Mouse (Mus musculus): ENCODE measurements around the gene Tbc1d2.

Gene Tbc1d2

DNA sequence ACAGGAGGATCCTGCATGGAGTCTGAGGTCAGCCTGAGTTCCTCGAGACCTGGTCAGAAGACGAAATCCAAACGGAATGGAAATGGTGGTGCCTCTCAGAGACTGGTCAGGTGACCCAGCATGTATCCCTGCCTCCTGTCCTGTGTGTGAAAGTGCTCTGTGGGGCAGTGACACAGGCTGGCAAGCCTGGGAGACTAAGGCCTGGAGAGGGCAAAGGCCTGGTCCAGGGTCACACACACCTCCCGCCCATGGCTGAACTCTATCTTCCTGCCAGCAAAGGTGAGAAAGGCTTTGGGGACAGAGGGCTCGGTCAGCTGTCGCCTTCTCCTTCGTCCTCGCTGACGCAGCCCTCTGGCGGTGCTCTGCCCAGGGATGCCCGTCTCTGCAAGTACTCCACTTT, 44.6 kb downstream of the Tbc1d2 start:
- in situ Hi-C loops (cut with MboI; ENCODE audit: low sequenced_read_pairs), result loop anchor here (10.0 kb wide), 1 partner anchor 49 kb away; the partner anchor contains the start of gene Tbc1d2

DNA sequence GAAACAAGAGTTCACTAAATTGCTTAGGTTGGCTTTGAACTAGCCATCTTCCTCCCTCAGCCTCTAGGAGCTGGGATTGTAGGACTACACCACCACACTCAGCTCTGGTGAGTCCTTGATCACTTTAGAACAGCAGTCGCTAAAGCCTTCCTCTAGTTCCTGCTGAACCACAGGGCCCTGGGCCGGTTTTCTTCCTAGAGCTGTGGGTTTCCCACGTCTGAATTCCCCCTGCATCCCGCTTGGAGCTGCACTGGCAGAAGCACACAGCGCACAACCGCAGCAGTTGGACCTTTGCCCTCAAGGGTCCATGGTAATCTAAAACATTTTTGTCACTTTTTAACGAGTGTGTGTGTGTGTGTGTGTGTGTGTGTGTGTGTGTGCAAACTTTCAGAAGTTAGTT, 47.3 kb downstream of the Tbc1d2 start:
- in situ Hi-C loops (cut with MboI; ENCODE audit: low sequenced_read_pairs), result loop anchor here (10.0 kb wide), 1 partner anchor 52 kb away; the partner anchor contains the start of gene Tbc1d2

- in situ Hi-C loops (cut with MboI; ENCODE audit: low sequenced_read_pairs), result loop anchor here (10.0 kb wide), 1 partner anchor 53 kb away; the partner anchor contains the start of gene Tbc1d2
Measured at GRCm38 (mm10) chr4:46601844-46602423, 48.1 kb downstream of the Tbc1d2 start, which contains the start of gene Coro2a. Coro2a (minus strand) TSS chr4:46602202.

GRCm38 (mm10) chr4:46601258-46601843, 48.7 kb downstream of the Tbc1d2 start:
- in situ Hi-C loops (cut with MboI; ENCODE audit: low sequenced_read_pairs), result loop anchor here (10.0 kb wide), 1 partner anchor 53 kb away; the partner anchor contains the start of gene Tbc1d2

- in situ Hi-C loops (cut with MboI; ENCODE audit: low sequenced_read_pairs), result loop anchor here (10.0 kb wide), 1 partner anchor 54 kb away; the partner anchor contains the start of gene Tbc1d2
Measured at GRCm38 (mm10) chr4:46600473-46601257, 49.3 kb downstream of the Tbc1d2 start.

DNA sequence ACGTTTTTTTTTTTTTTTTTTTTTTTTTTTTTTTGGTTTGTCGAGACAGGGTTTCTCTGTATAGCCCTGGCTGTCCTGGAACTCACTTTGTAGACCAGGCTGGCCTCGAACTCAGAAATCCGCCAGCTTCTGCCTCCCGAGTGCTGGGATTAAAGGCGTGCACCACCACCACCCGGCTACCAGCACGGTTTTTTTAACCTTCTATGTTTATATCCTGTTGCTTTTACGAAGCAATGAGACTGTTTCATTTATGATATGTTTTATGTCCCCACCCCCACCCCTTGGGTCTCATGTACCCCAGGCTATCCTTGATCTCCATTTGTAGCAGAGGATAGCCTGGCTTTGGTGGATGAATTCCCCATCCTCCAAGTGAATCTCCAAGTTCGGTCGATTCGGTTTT, 50.4 kb downstream of the Tbc1d2 start:
- in situ Hi-C loops (cut with MboI; ENCODE audit: low sequenced_read_pairs), result loop anchor here (10.0 kb wide), 1 partner anchor 55 kb away; the partner anchor contains the start of gene Tbc1d2

DNA sequence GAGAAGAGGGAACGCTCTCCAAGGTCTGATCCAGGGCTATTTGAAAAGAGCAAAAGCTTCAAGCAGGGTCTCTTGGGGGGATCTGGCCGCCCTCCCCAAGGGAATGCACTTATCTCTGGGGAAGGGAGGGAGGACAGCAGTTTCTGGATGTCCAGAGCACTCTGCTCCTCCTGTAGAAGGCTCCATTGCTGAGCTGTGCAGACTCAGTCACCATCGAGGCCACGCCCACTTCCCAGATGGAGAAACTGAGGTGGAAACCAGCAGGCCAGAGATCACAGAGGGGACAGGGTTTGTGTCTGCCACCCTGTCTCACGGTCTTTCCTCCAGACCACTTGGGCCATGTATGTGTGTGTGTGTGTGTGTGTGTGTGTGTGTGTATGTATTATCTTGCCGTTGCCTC, 51.0 kb downstream of the Tbc1d2 start:
- in situ Hi-C loops (cut with MboI; ENCODE audit: low sequenced_read_pairs), result no loop called here

- in situ Hi-C loops (cut with MboI; ENCODE audit: low sequenced_read_pairs), result no loop called here
Measured at GRCm38 (mm10) chr4:46598111-46598510, 51.9 kb downstream of the Tbc1d2 start.

DNA sequence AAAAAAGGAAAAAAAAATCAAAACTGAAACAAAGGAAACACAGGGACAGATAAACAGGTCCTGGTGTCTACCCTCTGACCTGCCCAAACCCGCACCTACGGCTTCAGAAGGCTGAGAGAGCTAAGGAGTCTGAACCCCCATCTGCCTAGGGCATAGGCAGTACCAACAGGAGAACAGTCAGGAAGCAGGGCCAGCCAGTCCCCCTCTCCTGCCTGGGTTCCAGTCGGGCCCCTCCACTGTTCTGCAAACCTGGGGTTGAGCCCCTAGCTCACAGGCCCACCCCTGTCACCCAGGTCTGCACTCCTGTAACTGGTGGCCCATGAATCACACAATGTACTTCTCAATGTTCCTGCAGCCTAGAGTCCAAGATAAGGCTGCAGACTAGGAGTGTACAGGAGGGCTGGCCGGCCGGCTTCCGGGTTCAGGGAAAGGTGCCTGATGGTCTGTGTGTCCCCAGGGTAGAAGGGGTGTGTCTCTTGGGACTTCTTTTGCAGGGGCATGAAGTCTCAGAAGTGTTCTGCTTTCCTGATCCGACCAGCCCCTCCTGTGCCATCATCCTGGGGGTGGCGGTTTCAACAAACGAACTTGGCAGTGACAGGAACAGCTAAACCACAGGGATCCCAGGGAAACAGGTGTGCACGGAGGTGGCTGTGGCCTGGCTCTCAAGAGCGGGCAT, 52.6 kb downstream of the Tbc1d2 start:
- in situ Hi-C loops (cut with MboI; ENCODE audit: low sequenced_read_pairs), result no loop called here

DNA sequence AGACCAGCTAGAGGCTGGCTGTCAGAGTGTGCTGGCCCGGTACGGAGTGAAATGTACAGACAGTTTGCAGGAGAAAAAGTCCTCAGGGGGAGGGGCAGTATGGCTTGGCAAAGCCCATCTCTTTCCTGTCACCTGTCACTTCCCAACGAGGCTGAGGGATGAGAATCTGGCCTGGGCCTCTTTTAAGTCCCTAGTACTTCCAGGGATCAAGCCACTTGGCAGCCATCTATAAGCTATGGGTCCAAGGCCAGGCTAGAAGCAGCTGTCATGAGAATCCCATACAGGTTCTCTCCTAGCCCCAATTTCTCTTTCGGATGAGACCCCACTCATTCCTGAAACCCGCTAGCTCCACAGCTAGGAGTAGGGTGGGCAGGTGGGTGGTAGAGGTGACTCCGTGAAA, 53.6 kb downstream of the Tbc1d2 start:
- in situ Hi-C loops (cut with MboI; ENCODE audit: low sequenced_read_pairs), result no loop called here

DNA sequence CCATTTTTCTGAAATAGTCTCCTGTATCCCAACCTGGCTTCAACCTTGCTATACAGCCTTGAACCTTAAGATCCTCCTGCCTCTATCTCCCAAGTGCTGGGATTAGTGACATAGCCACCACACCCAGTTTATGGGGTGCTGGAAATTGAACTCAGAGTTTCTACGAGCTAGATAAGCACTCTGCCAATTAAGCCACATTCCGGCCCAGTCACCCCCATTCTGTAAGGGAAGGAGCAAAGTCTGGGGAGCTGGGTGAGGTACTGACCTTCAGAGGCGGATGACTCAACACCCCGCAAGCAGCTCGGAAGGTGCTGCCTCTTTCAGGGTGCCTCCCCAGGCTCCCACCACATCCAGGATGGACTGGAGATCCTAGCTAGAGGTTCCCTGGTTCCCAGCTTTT, 55.9 kb downstream of the Tbc1d2 start:
- in situ Hi-C loops (cut with MboI; ENCODE audit: low sequenced_read_pairs), result no loop called here

DNA sequence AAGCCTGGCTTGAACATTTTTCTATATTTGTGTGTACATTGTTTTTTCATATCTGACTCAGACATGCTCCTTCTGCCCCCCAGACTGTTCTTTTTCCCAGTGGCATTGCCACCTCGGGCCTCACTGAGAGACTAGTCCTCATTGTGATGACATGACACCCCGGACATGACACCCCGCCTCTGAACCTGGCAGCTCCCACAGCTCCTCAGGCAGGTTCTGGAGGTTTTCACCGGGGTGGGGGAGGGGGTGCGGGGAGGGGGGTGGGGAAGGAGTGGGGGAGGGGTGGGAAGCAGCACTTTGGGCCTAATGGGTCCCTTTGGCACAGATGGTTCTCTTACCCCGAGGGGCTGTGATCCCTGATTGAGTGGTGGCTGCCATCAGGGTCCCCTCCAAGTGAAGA, 56.5 kb downstream of the Tbc1d2 start:
- in situ Hi-C loops (cut with MboI; ENCODE audit: low sequenced_read_pairs), result no loop called here

DNA sequence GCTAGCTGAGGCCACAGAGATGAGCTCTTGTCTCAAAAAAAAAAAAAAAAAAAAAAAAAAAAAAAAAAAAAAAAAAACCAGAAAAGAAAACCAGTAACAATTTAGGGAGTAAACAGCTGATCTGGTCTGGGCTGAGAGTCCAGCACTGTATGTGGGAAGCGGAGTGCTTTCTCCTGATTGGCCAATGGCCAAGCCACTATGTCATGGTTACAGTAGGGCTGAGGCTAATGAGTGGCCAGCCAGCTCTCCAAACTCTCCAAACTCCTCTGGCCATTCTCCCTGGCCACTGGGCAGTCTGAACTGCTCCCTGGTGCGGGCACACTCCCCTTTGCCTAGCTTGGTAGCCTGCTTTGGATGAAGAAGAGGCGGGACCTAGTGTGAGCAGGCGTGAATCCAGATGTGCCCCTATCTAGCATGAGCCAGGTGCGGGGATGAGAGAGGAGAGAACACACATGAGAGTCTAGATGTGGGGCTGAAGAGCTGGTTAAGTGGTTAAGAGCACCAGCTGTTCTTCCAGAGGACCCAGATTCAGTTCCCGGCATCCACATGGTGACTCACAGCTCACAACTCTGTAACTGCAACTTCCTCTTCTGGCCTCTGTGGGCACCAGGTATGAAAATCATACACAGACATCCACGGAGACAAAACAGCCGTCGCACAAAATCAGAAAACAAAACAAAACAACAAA, 58.0 kb downstream of the Tbc1d2 start:
- in situ Hi-C loops (cut with MboI; ENCODE audit: low sequenced_read_pairs), result no loop called here

GRCm38 (mm10) chr4:46590810-46591209, 59.2 kb downstream of the Tbc1d2 start:
- in situ Hi-C loops (cut with MboI; ENCODE audit: low sequenced_read_pairs), result no loop called here

GRCm38 (mm10) chr4:46589946-46590684, 59.9 kb downstream of the Tbc1d2 start:
- in situ Hi-C loops (cut with MboI; ENCODE audit: low sequenced_read_pairs), result no loop called here

DNA sequence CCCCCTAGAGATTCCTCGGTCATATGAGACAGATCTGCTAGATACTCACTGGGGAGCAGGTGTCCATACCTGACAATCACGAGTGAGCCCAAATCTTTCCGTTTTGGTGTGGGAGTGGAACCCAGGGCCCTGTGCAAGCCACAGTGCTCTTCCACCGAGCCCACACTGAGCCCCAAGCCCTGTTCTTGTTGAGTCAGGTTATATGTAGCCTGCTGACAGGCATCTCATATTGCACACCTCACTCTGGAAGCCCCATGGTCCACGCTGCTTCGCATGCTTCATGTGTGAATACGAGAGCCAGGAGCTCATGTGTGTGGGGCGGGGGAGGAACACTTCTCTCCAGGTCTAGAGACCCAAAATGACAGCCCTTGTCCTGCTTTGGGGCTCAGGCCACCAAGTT, 60.9 kb downstream of the Tbc1d2 start:
- in situ Hi-C loops (cut with MboI; ENCODE audit: low sequenced_read_pairs), result no loop called here

DNA sequence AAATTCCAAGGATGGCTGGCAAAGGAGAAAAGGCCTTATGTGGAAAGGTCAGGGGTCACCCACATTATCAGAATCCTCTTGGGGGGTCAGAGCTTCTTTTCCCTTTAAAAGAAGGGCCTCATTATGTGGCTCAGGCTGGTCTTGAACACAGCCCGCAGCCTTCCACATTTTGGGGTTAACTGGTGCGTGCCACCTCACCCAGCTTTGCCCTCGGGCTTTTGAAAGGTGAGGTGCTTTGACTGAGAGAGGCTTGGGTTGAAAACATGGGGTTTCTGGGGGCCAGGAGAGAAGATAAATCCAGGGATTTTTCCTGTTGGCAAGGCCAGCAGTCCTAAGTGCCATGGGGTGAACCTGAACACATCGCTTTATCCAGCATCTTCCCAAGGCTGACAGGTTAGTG, 63.5 kb downstream of the Tbc1d2 start:
- in situ Hi-C loops (cut with MboI; ENCODE audit: low sequenced_read_pairs), result no loop called here

DNA sequence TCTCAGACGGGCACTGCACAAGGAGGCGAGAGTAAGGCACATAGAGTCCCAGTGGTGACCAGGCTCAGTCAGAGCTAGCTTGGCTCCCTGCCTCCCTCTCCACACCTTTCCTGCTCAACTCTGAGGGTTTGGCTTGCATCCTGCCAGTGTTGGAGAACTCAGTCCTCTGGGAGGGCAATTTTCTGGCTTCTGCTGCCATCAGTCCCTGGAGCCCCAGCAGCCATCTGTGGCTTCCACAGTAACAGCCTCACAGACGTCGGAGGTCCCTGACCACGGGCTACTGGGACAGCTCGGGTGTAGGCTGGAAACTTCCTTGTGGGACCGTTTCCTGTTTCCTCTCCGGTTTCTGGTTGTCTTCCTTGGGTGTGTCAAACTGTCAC, 64.2 kb downstream of the Tbc1d2 start:
- in situ Hi-C loops (cut with MboI; ENCODE audit: low sequenced_read_pairs), result no loop called here

DNA sequence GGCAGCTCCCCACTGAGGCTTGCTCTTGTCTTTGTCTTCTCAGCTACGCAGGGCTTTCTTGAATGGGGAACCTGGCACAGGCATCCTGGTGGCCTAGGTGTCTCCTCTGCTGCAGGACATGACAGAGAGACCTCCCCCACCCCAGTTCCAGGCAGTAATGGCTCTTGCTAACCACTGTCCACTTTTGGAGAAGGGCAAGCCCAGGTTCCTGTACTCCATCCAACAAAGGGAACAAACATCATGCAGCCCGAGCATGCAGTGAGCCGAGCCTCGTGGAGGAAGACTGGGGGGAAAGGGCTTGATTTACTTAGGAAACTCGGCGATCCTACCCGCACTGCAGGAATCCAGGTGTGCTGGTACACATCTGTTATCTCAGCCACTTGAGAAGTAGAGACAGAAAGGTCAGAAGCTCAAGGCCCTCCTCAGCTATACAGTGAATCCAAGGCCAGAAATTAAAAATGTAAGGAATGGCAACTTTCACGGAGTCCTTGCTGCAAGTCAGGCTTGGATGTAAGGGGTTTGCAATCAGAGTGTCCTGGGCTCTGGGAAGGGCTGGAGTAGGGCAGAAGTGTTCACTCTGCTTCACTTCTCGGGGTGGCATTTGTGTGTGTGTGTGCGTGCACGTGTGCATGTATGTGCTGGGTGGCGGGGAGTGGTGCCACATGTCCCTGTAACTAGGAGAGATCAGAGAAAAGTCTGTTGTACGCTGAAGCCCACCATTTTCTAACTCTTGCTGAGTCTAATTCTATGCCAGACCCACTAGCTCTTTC, 64.8 kb downstream of the Tbc1d2 start:
- in situ Hi-C loops (cut with MboI; ENCODE audit: low sequenced_read_pairs), result no loop called here
